Mouse (Mus musculus) splenic B cell, adult 2 months (primary cell): ENCODE data around the gene Prrt1.

Experiments
- DNase-seq: peaks from one replicate; pipeline ENCODE4 v3.0.0-alpha.2; 2011; ENCODE audit warnings: low read depth, low spot score
- H3K27me3 ChIP-seq: 2 replicates; pipeline ENCODE4 v1.6.1; 2012; ENCODE audit warnings: mild to moderate bottlenecking, low read length, moderate library complexity, mixed read lengths; ENCODE audit not compliant: control insufficient read depth, poor library complexity, insufficient read depth, severe bottlenecking
- H3K36me3 ChIP-seq: 2 replicates; pipeline ENCODE4 v1.6.1; 2012; ENCODE audit warnings: mild to moderate bottlenecking, low read length, moderate library complexity, mixed read lengths; ENCODE audit not compliant: control insufficient read depth, poor library complexity, insufficient read depth, severe bottlenecking

Prrt1 gene

DNA sequence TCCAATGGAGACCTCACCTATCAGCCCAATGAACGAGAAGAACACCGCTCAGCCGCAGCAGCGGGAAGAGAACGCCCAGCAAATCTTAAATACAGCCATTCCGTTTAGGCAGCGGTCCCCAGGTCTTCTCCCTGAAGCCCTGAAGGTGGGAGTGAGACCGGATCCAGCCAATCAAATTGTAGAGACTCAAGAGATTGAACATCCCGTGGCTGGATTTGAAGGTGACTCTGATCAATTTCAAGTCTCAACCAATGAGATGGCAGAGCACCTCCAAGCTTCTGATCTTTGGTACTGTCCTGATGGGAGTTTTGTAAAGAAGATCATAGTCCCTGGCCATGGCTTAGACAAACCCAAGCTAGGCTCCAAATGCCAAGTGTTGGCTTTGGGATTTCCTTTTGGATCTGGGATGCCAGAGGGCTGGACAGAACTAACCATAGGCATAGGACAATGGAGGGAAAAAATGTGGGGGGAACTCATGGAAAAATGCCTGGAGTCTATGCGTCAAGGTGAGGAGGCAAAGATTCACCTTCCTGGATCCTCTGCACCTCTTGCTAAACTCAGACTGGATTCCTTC, 16.0 kb downstream of the Prrt1 start:
- H3K27me3 ChIP-seq = no peaks in the 10 kb centered on the region
- H3K36me3 ChIP-seq = no peaks in the 10 kb centered on the region
- no peak for DNase-seq

DNA sequence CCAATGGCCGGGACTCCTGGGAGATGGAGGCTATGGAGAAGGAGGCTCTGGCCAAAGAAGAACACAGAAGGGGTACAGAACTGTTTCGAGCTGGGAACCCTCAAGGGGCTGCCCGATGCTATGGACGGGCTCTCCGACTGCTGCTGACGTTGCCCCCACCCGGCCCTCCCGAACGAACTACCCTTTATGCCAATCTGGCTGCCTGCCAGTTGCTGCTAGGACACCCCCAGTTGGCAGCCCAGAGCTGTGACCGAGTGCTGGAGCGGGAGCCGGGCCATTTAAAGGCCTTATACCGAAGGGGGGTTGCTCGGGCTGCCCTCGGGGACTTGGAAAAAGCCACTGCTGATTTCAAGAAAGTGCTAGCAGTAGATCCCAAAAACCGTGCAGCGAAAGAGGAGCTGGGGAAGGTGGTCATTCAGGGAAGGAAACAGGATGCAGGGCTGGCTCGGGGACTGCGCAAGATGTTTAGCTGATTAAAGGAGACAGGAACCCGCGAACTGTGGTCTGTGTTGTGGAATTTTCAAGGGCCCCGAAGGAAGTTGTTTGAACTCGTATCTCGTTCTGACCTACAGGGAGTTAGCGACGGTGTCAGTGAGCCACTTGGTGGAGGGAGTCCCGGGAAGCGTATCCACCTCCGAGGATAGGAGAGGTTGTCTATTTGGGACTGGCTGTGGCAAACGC, 16.6 kb downstream of the Prrt1 start:
- Histone ChIP-seq H3K27me3 (no peaks in the 10 kb centered on the region), H3K36me3 (peaks cover 3% of the 10 kb centered on the region; the same call in 1 of the 2 replicates)
- DNase-seq = no peak

DNA sequence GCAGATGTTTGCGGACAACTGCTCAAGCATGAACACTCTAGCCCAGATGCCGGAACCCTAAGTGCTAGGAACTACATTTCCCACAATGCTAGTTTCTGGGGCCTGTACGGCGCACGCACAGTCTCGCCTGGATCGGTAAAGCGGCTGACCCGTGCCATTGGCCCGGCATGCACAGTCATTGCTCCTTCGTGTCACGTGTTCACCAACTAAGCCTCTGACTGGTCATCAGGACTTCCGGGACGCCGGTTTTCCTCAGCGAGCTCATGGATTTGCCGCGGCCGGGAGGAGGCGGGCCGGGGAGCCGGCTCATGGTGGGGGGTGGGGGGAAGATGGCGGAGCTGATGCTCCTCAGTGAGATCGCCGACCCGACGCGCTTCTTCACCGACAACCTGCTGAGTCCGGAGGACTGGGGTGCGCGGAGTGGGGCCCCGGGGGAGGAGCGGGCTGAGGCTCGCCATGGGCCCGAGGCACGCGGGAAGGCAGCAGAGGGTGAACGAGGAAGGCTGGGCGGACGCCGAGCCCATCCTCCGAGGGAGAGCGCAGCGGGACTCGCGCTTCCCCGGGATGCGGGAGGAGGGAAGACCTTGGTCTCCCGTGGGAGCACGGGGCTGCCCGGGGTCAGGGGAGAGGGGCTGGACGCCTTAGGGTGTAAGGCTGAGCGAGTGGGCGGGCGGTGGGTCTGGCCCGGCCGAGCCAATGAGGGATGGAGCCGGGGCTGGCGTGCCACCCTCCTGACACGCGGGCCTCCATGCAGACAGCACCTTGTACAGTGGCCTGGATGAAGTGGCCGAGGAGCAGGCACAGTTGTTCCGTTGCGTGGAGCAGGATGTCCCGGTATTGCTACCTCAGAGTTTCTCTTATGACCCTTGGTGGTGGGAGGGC, 17.8 kb downstream of the Prrt1 start, which contains the start of gene Atf6b:
Atf6b (plus strand) TSS at position 241 of the 882 bp plus-strand sequence.
- H3K36me3 ChIP-seq = peaks cover 3% of the 10 kb centered on the region; the same call in 1 of the 2 replicates
- peak; percentile 97 for DNase-seq
- H3K27me3 ChIP-seq = no peaks in the 10 kb centered on the region

DNA sequence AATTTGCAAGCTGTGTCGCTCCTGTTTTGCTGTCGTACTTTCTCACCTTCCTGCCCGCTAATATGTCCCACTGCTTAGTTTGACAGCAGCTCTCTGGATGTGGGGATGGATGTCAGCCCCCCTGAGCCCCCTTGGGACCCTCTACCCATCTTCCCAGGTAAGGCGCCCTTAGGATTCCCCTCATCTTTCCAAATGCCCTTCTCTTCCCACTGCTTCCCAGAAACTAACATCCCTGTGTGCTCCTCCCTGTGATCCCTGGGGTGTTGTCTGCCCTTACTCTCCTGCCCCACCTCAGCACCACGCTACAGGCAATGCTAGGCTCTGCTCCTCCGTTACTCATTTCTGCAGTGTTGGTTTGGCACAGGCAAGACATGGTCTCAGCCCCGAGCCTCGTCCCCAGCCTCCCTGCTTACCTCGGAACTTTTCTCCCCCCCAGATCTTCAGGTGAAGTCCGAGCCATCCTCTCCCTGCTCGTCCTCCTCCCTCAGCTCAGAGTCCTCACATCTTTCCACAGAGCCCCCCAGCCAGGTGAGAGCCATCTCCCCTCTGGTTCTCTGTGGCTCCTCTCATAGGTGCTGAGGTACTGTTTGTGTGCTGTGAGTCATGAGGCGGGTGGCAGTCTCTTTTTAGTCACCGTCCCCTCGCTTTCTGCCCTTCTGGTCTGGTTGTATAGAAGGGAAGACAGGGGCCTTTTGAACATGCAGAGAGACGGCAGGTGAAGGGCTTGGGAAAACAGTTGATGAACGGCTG, 19.0 kb downstream of the Prrt1 start:
- peaks cover 7% of the 10 kb centered on the region for H3K36me3 ChIP-seq
- no peak for DNase-seq

DNA sequence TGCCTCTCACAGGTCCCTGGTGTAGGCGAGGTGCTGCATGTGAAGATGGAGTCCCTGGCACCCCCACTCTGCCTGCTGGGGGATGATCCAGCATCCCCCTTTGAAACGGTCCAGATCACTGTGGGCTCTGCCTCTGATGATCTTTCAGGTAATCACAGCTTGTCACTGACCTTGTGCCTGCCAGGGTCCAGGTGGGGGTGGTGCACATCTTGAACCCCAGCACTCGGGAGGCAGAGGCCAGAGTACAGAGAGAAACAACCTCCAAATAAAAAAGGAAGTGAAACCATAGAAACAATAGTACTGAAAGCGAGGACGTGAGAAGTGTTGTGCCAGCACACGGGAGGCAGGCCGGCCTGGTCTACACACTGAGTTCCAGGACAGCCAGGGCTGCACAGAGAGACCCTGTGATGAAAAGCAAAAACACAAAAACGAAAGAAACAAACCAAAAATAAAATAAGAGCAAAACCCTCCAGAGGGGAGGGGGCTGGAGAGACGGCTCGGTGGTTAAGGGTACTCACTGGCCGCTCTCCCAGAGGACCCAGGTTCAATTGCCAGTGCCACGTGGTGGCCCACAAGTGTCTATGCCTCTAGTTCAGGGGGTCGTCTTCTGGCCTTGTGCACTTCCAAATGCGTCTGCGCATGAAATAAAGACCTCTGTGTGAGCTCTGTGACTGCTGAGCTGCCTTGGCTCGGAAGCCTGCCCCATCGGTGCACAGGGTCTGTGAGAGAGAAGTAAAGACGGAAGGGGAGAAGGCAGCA, 20.0 kb downstream of the Prrt1 start:
- Histone ChIP-seq H3K27me3 (no peaks in the 10 kb centered on the region), H3K36me3 (peaks cover 8% of the 10 kb centered on the region)
- DNase-seq = peak; percentile 60

More for the DNA sequence above, 19.0 kb downstream of the Prrt1 start:
- no peaks in the 10 kb centered on the region for H3K27me3 ChIP-seq

DNA sequence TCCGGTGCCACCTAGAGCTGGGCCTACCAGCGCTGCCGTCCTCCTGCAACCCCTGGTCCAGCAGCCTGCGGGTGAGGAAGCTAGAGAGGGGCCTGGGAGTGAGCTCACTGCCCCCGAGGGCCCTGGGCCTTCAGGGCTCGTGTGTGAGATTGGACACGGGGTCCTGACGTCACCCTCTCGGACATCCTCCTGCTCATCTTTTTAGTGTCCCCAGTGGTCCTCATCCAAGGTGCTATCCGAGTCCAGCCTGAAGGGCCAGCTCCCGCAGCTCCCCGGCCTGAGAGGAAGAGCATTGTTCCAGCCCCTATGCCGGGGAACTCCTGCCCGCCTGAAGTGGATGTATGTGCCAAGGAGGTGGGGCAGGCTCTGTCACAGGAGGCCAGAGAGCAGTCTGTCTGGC, 21.4 kb downstream of the Prrt1 start:
- DNase-seq = no peak
- Histone ChIP-seq H3K27me3 (no peaks in the 10 kb centered on the region), H3K36me3 (peaks cover 9% of the 10 kb centered on the region)

DNA sequence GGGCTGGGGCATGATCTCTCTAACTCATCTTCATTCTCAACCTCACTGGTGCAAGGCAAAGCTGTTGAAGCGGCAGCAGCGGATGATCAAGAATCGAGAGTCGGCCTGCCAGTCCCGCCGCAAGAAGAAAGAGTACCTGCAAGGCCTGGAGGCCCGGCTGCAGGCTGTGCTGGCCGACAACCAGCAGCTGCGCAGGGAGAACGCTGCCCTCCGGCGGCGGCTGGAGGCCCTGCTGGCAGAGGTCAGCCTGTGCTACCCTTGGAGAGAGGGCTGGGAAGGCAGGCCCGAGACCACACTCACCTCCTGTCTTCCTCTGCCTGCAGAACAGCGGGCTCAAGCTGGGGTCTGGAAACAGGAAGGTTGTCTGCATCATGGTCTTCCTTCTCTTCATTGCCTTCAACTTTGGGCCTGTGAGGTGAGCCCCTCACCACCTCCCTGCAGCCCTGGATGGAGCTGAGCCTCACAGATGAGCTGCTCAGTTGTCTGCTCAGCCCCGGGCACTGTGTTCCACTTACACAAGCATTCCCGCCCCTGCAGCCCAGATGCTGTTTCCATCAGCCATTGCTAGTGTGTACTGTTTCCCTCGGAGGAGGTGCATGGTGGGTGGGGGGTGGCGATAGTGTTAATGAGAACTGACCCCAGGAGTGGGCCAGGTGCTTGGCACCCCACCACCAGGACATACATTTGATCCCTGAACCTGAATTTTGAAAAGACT, 22.3 kb downstream of the Prrt1 start:
- DNase-seq = peak; percentile 47
- Histone ChIP-seq H3K27me3 (no peaks in the 10 kb centered on the region), H3K36me3 (peaks cover 9% of the 10 kb centered on the region)

DNA sequence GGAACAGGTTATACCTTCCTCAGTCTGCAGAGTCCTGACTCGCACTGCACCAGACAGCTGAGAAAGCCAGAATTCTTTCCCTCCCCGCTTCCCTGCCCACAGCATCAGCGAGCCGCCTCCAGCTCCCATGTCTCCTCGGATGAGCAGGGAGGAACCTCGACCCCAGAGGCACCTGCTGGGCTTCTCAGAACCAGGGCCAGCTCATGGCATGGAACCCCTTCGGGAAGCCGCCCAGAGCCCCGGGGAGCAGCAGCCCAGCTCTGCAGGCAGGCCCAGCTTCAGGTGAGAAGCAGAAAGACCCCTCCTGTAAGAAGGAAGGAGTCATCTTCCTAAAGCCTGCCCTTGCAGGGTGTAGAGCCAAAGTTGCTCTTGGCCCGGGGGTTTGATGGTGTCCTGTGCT, 23.2 kb downstream of the Prrt1 start:
- no peak for DNase-seq

DNA sequence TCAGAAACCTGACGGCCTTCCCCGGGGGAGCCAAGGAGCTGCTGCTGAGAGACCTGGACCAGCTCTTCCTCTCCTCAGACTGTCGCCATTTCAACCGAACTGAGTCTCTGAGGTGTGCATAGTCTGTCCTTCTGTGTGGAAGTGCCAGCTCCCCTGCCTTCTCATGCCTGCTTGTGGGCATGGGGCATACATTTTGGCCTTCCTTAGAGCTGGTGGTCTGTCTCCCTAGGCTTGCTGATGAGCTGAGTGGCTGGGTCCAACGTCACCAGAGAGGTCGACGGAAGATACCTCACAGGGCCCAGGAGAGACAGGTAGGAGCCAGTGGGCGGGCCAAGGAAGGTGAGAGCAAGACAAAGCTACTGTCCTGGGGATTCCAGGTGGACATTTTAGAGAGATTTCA, 23.7 kb downstream of the Prrt1 start:
- Histone ChIP-seq H3K36me3 (peaks cover 9% of the 10 kb centered on the region), H3K27me3 (no peaks in the 10 kb centered on the region)
- no peak for DNase-seq

More for the DNA sequence above, 23.2 kb downstream of the Prrt1 start:
- Histone ChIP-seq H3K36me3 (peaks cover 9% of the 10 kb centered on the region), H3K27me3 (no peaks in the 10 kb centered on the region)

DNA sequence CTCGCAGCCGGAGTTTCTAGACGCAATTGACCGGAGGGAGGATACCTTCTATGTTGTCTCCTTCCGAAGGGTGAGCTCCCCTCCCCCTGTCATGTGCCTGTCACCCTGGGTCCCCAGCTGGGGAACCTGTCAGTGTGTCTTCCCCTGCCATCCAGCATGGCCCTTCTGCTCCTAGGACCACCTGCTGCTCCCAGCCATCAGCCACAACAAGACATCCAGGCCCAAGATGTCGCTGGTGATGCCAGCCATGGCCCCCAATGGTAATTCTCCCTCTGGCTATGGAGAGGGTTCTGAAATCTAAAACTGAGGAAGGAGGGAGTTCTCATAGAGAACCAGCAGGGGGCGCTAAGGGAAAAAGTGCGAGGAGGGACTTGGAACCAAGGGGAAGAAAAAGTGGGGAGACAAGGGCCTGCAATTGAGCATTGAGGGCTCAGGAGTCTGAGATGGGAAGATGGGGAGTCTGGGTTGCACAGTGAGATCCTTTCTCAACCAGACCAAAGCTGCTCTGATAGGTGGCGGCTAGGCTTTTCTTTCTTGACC, 24.5 kb downstream of the Prrt1 start:
- H3K27me3 ChIP-seq = no peaks in the 10 kb centered on the region

DNA sequence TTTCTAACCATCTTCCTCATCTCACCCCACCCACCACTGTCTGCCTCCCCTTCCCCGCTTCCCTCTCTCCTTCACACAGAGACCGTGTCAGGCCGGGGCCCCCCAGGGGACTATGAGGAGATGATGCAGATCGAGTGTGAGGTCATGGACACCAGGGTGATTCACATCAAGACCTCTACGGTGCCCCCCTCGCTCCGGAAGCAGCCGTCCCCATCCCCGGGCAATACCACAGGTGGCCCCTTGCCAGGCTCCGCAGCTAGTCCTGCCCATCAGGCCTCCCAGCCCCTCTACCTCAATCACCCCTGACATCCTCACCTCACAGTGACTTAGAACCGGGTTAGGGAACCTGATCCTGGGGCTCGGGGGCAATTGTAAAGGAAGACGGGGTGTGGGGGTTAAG, 25.1 kb downstream of the Prrt1 start:
- H3K36me3 ChIP-seq = peaks cover 9% of the 10 kb centered on the region
- DNase-seq = no peak

More for the DNA sequence above, 24.5 kb downstream of the Prrt1 start:
- peaks cover 9% of the 10 kb centered on the region for H3K36me3 ChIP-seq
- peak; percentile 68 for DNase-seq

DNA sequence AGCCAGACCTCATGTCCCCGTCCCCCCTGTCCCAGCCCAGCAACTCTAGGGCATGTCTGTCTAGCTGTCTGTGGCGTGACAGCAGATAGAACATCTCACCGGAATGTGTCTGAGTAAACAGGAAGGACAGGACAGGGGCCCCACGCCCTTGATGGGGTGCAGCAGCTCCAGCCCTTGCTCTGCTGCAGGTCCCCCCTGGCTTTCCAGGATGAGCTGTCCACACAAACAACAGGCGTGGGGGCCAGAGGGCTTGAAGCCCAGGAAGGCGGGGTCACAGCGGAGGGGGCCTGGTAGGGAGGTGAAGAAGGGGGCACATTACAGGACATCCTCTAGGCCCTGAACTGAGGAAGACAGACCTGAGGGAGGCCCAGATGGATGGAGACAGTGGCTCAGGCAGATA, 25.8 kb downstream of the Prrt1 start:
- DNase-seq = no peak
- no peaks in the 10 kb centered on the region for H3K27me3 ChIP-seq
- H3K36me3 ChIP-seq = peaks cover 9% of the 10 kb centered on the region

More for the DNA sequence above, 25.1 kb downstream of the Prrt1 start:
- H3K27me3 ChIP-seq = no peaks in the 10 kb centered on the region

DNA sequence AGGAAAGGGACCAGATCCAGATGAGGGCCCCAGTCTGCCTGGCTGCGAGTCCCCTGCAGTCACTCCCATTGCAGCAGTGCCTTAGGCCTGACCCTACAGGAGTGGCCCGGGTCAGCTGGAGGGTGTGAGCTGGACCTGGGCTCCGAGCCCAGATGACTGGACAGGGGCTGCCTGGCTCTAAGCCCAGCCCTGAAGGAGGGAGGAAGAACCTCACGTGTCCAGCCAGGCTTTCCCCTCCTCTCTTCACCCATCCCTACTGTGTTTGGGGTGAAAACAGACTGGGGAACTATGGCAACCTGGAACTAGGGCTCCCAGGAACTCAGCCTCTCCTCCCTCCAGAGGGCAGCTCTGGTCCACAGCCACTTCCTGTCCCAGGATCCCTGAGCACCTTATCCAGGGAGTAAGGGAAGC, 26.3 kb downstream of the Prrt1 start:
- Histone ChIP-seq H3K36me3 (peaks cover 8% of the 10 kb centered on the region), H3K27me3 (no peaks in the 10 kb centered on the region)
- no peak for DNase-seq
